Mouse (Mus musculus) heart, embryonic 15.5 days (tissue): Measurements from ENCODE around the gene Prss35. TPM values are rescaled to one million over a fixed set of nuclear protein-coding genes. Genes with fewer than 3 reads are reported as not detected.

Experiments
- ATAC-seq: fragments of 200-750 bp; cut with Nextera tagmentation; replicated peaks from 2 replicates; pipeline ENCODE4 v1.8.0; 2017; ENCODE audit warnings: low read depth, moderate TSS enrichment; ENCODE audit not compliant: insufficient number of reproducible peaks, insufficient read depth, low FRiP score
- H3K27ac ChIP-seq: fragments of 300-500 bp; sonication (generic); 2 replicates; pipeline ENCODE4 v1.5.1; 2015; ENCODE audit warnings: mild to moderate bottlenecking, inconsistent platforms
- H3K27me3 ChIP-seq: fragments of 300-500 bp; sonication (generic); 2 replicates; pipeline ENCODE4 v1.6.1; 2015; ENCODE audit warnings: inconsistent platforms
- H3K36me3 ChIP-seq: fragments of 300-500 bp; sonication (generic); 2 replicates; pipeline ENCODE4 v1.6.1; 2015; ENCODE audit warnings: mild to moderate bottlenecking, inconsistent platforms
- H3K4me1 ChIP-seq: fragments of 300-500 bp; sonication (generic); replicated peaks from 2 replicates; pipeline ENCODE4 v1.6.1; 2015; ENCODE audit warnings: inconsistent platforms
- H3K4me2 ChIP-seq: fragments of 300-500 bp; sonication (generic); 2 replicates; pipeline ENCODE4 v1.6.1; 2015; ENCODE audit warnings: inconsistent platforms, mild to moderate bottlenecking, moderate library complexity
- H3K4me3 ChIP-seq: fragments of 300-500 bp; sonication (generic); 2 replicates; pipeline ENCODE4 v1.5.1; 2015; ENCODE audit warnings: mild to moderate bottlenecking, inconsistent platforms
- H3K9ac ChIP-seq: fragments of 300-500 bp; sonication (generic); 2 replicates; pipeline ENCODE4 v1.6.1; 2015; ENCODE audit warnings: mild to moderate bottlenecking, inconsistent platforms
- H3K9me3 ChIP-seq: fragments of 300-500 bp; sonication (generic); replicated peaks from 2 replicates; pipeline ENCODE4 v1.6.1; 2016; ENCODE audit warnings: inconsistent platforms
- WGBS: fragments of 180-500 bp; shearing (Covaris S2); methylation state at CpG from one replicate; pipeline ENCODE4 v1.1.7; 2015; ENCODE audit warnings: mixed read lengths; 5-methylcytosine and 5-hydroxymethylcytosine counted together
- polyA plus RNA-seq: library from polyadenylated mRNA; unstranded; fragments of >200 nt; fragmentation: Nextera tagmentation; extraction: Ambion mirVana; gene quantifications from 2 replicates; pipeline ENCODE4 v1.2.1, GENCODE M21; 2015

Gene Prss35
- polyA plus RNA-seq, 1 experiment from 2014 or later = 46.5 TPM

GRCm38 (mm10) chr9:86799099-86799498, 55.6 kb downstream of the Prss35 start:
- ATAC-seq = no peak
- no peaks in the 10 kb centered on the region for H3K27me3 ChIP-seq
- no peak overlapping the region for H3K4me3 ChIP-seq
- no peaks in the 10 kb centered on the region for H3K9me3 ChIP-seq
- no peak overlapping the region for H3K4me2 ChIP-seq
- H3K4me1 ChIP-seq = no peaks in the 10 kb centered on the region
- 79% methylated on average over 7 of the region's 7 CpGs for WGBS
- no peak overlapping the region for H3K27ac ChIP-seq
- H3K9ac ChIP-seq = no peak overlapping the region
- peaks cover 9% of the 10 kb centered on the region; the same call in 1 of the 2 replicates for H3K36me3 ChIP-seq

GRCm38 (mm10) chr9:86800600-86801163, 57.2 kb downstream of the Prss35 start:
- no peak overlapping the region for H3K9ac ChIP-seq
- no peaks in the 10 kb centered on the region for H3K4me1 ChIP-seq
- no peaks in the 10 kb centered on the region for H3K9me3 ChIP-seq
- H3K27me3 ChIP-seq = no peaks in the 10 kb centered on the region
- no peak overlapping the region for H3K4me2 ChIP-seq
- no peak for ATAC-seq
- H3K27ac ChIP-seq = no peak overlapping the region
- 37% methylated on average over 3 of the region's 3 CpGs for WGBS
- no peak overlapping the region for H3K4me3 ChIP-seq
- peaks cover 9% of the 10 kb centered on the region; the same call in 1 of the 2 replicates for H3K36me3 ChIP-seq

Other genes starting within 250 kb of the Prss35 start
- 17.5 and 22.0 TPM in 2 replicates for gene Pgm3, start 171.8 kb upstream of the Prss35 start, polyA plus RNA-seq
- 3.6 and 3.7 TPM in 2 replicates for gene Rwdd2a, start 171.7 kb upstream of the Prss35 start, polyA plus RNA-seq
- 27.9 and 32.4 TPM in 2 replicates for gene Me1, start 47.7 kb upstream of the Prss35 start, polyA plus RNA-seq
- 81.6 and 86.1 TPM in 2 replicates for gene Snap91, start 137.0 kb downstream of the Prss35 start, polyA plus RNA-seq